Mouse (Mus musculus) mature B cell (primary cell): Measurements from ENCODE around the gene Iqcg.

Experiments
- in situ Hi-C: fragments of 300-500 bp; cut with MboI; formaldehyde crosslinking; loops from 2 replicates; pipeline ENCODE4 v1.14.3; 2019

The Iqcg gene

DNA sequence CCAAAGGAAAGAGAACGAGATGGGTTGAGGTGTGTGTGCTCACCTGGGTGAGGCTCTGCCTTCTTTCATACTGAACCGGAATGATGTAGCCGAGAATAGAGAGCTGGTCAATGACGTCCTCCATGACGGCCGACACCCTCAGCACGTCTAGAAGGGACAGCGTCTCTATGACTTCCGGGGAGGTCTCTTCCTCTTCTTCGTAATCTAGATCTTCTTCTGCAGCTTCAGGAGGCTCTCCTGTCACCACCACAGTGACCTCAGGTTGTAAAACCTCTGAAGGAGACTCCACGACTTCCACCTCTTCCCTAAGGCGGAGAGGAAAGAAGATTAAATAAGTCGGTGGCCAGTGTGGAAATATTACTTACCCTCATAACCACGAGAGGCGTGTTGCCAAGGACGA lies 6.2 kb downstream of the Iqcg start:
- in situ Hi-C loops, result no loop called here

DNA sequence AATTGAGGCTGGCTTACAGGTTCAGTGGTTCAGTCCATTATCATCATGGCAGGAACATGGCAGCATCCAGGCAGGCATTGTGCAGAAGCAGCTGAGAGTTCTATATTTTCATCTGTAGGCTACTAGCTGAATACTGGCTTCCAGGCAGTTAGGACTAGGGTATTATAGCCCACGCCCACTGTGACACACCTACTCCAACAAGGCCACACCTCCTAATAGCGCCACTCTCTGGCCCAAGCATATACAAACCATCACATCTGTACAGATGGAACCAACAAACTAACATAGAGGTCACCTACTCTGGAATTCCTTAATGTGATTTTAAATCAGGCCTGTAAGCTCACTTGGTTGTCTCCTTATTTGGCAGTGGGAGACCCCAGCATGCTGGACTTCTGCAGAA lies 7.3 kb downstream of the Iqcg start:
- in situ Hi-C loops, result no loop called here

DNA sequence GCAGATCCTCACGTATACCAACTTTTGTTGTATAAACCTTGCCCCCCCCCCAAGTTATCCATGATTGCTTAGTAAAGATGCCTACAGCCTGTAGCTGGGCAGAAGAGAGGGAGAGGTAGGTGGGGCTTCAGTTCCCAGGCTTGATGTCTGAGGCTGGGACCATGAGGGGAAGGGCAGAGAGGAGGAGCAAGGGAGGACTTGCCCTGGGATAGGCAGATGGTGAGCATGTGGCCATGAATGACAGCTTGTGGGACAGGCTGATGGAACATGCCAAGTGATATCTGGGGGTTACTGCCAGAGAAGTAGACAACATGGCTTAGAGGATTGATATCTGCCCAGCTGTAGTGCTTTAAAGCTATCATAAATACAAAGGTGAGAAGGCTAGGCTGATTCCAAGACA lies 8.0 kb downstream of the Iqcg start:
- in situ Hi-C loops, result no loop called here

DNA sequence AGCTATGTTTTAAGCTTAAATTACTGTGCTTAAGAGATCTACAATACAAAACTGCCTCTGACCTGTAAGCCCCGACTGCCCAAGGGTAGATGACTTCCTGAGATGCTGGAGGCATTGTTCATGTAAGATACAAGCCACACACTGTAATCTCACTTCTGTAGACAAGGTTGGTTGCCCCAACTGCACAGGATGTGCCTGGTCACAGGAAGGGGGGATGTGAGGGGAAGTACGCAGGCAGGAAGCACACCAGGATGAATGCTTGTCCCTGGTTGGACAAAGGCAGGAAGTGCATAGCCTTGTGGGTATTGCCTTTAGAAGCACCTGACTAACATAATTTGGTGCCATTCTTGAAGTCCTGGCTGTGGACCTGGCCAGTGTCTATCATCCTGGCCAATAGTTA lies 12.8 kb downstream of the Iqcg start:
- in situ Hi-C loops, result no loop called here

DNA sequence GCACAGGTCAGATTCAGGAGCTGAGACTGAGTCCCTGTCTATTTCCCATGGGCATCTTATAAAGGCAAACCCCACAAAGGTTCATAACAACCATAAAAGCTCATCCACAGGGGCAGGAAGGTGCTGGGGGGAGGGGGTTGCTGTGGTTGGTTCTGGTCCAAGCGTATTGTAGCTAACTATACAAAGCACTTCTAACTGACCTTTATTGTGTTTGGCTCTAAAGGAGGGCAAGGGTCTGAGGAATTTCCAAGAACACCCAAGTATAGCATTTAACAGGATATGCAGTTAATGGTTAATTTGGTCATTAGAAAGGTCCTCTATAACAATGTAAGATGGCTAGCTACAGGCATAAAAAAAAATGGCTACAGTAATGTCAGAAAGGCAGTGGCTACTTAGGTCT lies 13.3 kb downstream of the Iqcg start:
- in situ Hi-C loops, result no loop called here

DNA sequence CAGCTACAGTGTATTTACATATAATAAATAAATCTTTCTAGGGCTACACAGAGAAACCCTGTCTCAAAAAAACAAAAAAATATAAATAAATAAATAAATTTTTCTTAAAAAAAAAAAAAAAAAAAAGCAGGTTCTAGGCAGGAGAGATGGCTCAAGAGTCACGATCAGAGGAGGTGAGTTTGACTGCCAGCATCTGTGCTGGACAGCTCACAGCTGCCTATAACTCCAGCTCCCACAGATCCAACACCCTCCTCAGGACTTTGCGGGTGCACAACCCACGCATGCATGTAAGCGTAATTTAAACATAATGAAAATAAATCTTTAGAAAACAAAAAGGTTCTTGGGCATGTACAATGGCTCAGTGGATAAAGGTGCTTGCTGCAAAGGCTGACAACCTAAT lies 20.0 kb downstream of the Iqcg start:
- in situ Hi-C loops, result no loop called here

DNA sequence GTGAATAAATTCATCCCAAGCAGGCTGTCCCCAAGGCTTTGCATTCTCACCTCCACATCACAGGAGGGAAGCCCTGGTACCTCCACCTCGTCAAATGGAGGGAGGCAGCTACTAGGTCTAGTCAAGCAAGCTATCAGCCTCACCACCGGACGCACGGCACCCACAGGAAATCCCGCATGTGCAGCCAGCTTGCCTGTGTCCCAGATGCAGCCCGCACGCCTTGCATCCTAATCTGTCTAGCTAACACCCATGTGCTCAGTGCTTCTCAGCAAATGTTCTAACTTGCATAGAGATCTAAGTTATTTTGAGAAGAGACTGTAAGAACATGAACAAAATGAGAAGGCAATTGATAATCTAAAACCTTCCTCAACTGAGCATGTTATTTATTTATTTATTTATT lies 29.7 kb downstream of the Iqcg start:
- in situ Hi-C loops, result no loop called here

DNA sequence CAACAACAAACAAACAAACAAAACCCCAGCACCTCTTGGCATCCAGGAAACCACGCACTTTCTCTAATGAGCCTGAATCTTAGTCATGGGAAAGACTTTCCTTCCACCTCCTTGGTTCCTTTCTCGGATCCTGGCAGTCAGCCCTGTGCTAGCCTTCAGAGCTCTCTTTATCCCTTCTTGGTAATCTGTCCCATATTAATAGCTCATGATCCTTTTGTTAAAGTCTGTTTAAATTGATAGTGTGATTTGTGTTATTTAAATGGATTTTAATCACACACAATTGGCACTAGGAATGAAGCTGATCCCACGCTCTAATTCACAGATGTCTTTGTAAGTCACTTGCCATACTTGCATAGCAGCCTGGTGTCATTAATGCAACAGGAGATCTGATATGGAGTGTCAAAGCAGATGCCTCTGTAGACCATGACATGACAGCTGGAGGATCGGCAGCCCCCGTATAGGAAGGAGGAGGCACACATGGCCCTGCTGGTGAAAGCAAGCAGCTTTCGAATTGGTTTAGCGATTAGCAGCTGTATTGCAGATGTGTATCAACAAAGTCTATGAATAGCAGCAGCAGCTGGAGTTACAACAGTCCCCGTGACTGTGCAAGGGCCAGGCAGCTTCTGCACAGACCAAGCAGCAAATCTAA lies 31.4 kb downstream of the Iqcg start:
- in situ Hi-C loops, result no loop called here

DNA sequence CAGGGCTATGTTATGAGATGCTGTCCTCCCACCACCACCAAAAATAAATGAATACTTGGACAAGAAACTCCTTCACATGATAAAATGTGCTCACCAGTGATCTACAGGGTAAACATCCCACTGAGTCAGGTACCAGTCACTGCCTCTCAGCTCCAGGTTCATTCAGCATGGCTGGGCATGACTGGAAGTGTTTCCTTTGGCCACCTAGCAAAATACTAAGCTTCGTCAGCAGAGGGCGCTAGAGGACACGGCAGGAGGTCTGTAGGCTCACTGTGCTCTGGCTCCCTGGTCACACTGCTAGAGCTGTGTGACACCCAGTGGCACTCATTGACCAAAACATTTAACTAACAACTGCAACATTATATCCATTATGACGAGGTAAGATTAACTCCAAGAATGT lies 32.3 kb downstream of the Iqcg start:
- in situ Hi-C loops, result no loop called here

DNA sequence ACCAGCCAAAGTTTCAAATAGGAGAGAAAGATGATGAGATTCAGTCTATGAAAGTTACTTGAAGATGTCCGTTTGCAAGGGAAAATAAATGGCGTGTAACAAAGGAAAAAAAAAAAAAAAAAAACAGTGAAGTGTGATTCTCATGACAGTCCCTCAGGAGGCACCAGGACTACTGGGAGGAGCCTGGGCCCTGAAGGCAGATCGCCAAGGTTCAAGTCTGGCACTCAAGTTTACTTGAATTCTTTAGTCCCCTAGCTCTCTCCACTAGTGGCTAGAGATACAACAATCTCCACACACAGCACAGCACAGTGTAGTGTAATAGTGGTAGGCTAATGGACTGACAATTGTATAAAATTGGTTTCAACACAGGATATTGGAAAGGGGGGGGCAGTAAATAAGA lies 34.6 kb downstream of the Iqcg start:
- in situ Hi-C loops, result no loop called here

DNA sequence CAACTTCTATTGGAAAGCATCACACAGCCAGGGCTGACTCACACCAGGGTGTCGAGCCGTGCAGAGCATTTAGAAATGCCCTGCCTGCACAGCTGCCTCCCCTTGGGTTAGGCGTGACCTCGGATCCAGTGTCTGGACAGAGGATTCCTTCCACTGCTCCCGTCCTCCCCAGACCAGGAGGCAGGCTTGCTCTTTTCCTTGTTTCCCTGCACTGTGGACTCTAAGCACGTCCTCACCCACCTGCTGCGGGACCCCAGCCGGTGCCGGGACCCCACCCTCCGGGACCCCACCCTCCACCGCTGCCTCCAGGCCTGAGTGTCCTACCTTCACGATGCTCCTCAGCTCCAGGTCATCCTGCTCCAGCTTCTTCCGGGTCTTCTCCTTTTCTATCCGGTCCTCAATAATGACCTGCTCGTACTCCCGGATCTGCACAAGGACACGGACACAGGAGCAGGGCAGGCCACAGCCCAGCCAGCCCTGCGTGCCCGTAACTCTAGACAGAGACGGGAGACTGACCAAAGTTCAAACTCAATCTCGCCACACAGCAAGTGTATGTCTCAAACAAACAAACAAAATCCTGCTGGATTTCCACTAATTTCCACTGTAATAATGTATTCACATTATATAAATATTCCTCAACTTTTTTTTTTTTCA lies 36.8 kb downstream of the Iqcg start:
- in situ Hi-C loops, result no loop called here

DNA sequence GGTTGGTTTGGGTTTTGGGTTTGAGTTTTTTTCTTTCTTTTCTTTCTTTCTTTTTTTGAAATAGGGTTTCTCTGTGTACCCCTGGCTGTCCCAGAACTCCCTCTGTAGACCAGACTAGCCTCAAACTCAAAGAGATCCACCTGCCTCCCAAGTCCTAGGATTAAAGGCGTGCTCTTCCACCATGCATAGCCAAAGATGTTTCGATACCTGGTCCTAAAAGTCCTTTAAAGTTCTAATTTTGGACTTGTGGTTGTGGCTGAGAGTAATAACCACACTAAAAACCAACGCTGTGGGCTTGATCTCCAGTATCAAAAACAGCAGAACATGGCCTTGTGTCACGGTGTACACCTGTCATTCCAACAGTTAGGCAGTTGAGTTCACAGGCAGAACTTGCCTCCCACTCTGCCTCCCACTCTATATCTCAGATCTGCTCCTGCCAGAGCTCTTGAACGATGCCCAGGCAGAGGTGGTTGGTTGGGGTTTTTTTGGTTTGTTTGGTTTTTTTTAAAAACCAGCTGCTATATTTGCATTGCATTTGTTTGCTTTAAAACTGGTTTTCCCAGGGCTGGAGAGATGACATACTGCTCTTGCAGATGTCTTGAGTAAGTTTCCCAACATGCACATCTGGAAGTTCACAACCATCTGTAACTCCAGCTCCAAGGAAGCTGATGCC lies 38.2 kb downstream of the Iqcg start:
- in situ Hi-C loops, result no loop called here

DNA sequence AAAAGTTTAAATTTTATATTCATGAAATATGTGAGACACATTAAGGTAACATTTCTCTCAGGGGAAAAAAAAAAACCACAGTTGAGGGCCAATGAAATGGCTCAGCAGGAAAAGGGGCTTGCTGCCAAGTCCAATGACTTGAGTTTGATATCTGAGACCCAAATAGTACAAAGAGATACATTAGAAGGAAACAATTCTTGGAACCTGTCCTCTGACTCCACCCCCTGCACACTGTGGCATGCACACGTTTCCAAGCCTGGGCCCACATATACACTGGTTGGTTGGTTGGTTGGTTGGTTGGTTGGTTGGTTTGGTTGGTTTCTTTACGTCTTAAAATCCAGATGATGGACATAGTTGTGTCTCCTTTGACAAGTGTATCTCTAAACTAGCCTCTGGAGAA lies 40.0 kb downstream of the Iqcg start:
- in situ Hi-C loops, result no loop called here

DNA sequence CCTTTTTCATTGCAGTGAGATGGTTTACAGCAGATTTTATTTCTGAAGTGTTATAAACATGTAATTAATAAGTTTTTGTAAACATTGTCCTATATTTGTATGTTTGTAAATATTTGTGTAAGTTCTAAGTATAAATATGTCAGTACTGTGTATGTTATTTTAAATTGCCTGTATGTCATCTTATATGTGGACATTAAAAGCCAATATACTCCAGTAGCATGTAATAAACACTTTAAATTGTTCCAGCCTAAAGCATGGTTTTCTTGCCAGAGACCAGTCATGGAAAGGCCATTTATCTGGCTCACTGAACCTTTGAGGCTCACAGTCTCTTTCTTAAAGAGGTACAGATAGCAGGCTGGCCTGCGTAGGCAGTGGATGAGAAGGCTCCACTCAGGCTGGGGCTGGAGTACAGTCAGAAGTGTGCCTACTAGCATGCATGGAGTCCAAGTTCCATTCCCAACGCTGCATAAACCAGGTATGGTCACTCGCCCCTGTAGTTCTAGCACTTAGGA lies 40.6 kb downstream of the Iqcg start:
- in situ Hi-C loops, result no loop called here

DNA sequence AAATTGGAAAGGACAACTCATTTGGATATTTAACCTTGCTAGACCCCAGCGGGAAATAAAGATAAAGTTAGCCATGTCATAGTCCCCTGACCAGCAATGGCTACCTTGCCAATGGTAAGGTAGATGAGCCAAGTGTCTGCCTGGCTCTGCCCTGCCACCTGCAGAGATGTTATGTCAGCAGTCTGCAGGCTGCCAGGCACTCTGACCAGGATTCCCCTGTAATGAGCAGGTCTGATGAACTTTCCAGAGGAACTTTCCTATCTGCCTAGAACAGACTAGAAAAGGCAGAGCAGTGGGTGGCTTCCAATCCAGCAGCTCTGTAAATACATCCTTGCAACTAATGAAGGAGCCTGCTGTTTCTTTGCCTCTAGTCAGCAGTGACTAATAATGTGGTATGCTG lies 41.1 kb downstream of the Iqcg start:
- in situ Hi-C loops, result no loop called here

DNA sequence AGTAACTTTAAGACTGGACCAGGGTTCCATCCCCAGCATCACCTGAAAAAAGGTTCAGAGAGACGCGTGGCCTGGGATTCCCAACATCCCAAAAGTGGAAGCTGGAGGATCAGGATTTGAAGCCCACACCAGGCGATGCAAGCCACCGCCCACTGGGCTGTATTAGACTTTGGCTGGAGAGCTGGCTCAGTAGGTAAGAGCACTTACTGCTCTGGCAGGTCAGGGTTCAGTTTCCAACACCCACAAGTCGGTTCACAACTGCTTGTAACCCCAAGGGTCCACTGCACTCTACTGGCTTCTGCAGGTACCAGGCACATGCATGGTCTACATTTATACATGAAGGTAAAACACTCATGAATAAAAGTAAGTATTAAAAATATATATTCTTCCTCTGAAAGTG lies 42.2 kb downstream of the Iqcg start:
- in situ Hi-C loops, result no loop called here

DNA sequence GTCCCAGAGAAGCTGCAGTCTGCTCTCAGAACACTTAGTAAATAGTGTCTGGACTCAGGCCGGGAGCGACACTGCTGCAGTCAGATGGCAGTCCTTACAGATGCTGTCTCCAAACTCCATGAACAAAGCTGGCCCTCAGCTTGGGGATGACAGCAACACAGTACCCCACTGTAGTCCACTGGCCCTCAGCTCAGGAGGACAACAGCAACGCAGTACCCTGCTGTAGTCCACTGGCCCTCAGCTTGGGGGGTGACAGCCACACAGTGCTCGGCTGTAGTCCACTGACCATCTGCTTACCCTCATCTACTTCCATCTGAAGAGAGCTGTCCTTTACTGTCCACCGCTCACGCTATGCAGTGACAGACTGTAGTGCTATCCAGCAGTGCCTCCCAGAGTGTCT lies 45.9 kb downstream of the Iqcg start:
- in situ Hi-C loops, result no loop called here

DNA sequence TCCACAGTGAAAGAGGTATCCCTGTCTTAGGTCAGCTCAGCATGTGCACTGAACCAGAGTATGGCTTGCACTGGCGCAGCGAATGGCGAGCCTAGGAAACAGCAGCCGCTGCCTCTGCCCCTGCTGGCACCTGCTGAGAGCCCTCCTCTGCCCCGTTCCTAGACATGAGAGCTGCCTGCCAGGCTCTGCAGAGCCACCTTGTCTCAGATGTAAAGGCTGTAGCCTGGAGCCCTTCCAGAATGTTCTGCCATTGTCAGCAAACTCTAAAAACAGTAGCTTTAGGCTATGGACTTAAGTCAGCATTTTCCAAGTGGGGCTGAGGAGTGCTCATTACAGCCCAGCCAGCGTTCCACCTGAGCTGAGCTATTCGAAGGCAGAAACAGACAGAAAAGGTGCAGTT lies 48.6 kb downstream of the Iqcg start:
- in situ Hi-C loops, result no loop called here

DNA sequence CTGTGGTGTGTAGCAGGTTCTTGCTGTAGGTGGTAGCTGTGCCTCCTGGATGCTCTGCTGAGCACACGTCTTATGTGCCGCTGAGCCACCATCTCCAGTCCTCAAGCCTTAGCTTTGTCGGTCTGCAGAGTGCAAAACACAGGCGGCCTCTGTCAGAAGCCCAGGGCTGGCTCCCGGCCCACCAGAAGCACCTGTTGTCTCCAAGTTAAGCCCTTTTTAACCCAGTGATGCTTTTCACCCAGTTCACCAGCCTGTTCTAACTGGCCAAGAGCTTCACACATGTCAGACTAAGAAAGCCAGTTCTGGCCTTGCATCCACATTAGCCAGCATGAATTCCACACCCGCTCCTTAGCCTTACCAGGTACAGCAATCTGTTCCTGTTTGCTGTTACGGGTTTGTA lies 49.1 kb downstream of the Iqcg start:
- in situ Hi-C loops, result no loop called here

DNA sequence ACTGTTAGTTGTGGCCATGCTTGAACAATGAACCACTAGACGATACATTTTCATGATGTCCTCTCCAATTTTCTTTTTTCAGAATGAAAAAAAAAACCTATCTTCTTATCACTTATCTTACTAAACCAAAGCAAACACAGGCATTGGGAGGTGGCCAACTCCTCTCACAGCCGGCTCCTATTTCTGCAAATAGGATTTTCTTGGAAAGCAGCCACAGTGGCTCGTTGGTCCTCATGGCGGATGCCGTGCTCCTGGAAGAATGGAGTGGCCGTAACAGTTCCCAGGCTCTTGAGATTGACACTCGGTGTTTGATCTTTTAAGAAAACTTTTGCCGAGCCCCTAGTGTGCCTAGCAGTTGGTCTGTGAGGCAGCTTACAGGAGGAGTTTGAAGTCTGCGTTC lies 50.8 kb downstream of the Iqcg start:
- in situ Hi-C loops, result no loop called here

DNA sequence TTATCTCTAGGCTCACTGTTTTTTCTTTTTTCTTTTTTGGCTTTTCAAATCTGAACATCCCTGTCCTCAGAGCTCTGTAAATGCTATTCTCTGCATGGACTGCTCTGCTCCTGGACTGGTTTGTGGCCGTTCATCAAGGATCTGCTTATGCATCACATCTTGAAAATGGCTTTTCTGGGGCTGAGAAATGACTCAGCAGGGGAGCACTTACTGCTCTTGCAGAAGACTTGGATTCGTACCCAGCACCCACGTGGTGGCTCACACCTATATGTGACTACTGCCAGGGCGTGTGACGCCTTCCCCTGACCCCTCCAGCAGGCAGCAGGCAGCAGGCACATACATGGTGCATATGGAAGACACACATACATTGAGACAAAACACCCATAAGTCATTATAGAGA lies 63.9 kb downstream of the Iqcg start:
- in situ Hi-C loops, result no loop called here

DNA sequence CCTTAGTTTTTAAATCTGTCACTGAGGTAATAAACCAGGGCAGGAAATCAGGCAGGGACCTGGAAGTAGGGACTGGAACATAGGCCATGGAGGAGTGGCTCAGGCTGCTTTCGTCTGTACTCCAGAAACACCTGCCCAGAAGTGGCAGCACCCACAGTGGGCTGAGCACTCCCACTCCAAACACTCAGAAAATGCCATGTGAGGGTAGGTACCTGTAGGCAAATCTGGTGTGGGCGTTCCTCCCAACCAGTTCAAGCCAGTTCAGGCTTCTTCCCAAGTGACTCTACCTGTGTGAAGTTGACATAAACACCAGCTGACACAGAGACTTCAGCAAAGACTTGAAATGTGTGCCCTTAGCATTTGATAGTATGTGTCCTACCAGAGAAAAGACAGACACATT lies 71.4 kb downstream of the Iqcg start:
- in situ Hi-C loops, result no loop called here

DNA sequence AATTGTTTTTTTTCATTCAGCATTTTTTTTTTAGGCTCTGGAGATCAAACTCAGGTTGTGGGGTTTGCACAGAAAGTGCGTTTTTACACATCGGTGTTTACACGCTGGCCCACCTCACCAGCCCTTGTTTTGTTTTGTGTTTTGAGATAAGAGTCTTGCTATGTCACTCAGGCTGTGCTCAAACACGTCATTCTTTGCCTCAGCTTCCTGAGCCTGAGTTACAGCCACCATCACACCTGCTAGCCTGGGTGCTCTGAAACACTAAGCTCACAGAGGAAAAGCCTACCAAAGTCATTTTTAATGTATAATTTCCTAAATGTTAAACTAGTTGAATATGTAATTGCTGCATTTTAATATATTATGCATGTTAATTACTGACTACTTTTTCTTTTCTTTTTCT lies 74.6 kb downstream of the Iqcg start:
- in situ Hi-C loops, result no loop called here
